Mouse (Mus musculus) mouse trophoblast stem cell (cell line): ENCODE data around the gene Foxk1.

Source experiments
- in situ Hi-C, 2 experiments: fragments of 300-500 bp; cut with MseI, MboI; formaldehyde crosslinking; loops; 2 replicates in 1 of 2; 3 replicates in 1 of 2; pipeline ENCODE4 v1.15.1; 2025

Foxk1 gene

GRCm38 (mm10) chr5:142477866-142478615 lies 76.7 kb downstream of the Foxk1 start:
- in situ Hi-C loops = no loop called here

- in situ Hi-C loops = no loop called here
Measured at GRCm38 (mm10) chr5:142478829-142479435, 77.6 kb downstream of the Foxk1 start.

GRCm38 (mm10) chr5:142482512-142482911 lies 81.2 kb downstream of the Foxk1 start:
- in situ Hi-C loops = no loop called here

- in situ Hi-C loops = no loop called here
Measured at GRCm38 (mm10) chr5:142483581-142483980, 82.3 kb downstream of the Foxk1 start.

- in situ Hi-C loops = no loop called here
Measured at GRCm38 (mm10) chr5:142486654-142487053, 85.4 kb downstream of the Foxk1 start.

- in situ Hi-C loops = no loop called here
Measured at GRCm38 (mm10) chr5:142489955-142490707, 88.8 kb downstream of the Foxk1 start.

- in situ Hi-C loops = no loop called here
Measured at GRCm38 (mm10) chr5:142493307-142493706, 92.0 kb downstream of the Foxk1 start.

- in situ Hi-C loops = no loop called here
Measured at GRCm38 (mm10) chr5:142495321-142496096, 94.2 kb downstream of the Foxk1 start.

- in situ Hi-C loops = no loop called here
Measured at GRCm38 (mm10) chr5:142498964-142499363, 97.7 kb downstream of the Foxk1 start.

- in situ Hi-C loops = loop anchor here (5.0 to 10.0 kb wide), 3 partner anchors 54 to 124 kb away; partner anchors contain the start of genes Radil (in 1 of the 2) and Wipi2 (in 1 of the 2)
Measured at GRCm38 (mm10) chr5:142500918-142501317, 99.6 kb downstream of the Foxk1 start.

- in situ Hi-C loops = loop anchor here (5.0 to 10.0 kb wide), 3 partner anchors 52 to 122 kb away; partner anchors contain the start of genes Radil (in 1 of the 2) and Wipi2 (in 1 of the 2)
Measured at GRCm38 (mm10) chr5:142502414-142502813, 101.1 kb downstream of the Foxk1 start.

GRCm38 (mm10) chr5:142504175-142504574 lies 102.9 kb downstream of the Foxk1 start:
- in situ Hi-C loops = loop anchor here (5.0 to 10.0 kb wide), 3 partner anchors 51 to 121 kb away; partner anchors contain the start of genes Radil (in 1 of the 2) and Wipi2 (in 1 of the 2)

GRCm38 (mm10) chr5:142505695-142506423 lies 104.6 kb downstream of the Foxk1 start:
- in situ Hi-C loops = loop anchor here (10.0 kb wide), 2 partner anchors 49 to 119 kb away; partner anchors contain the start of genes Radil (in 1 of the 2) and Wipi2 (in 1 of the 2)

- in situ Hi-C loops = loop anchor here (10.0 kb wide), 2 partner anchors 45 to 115 kb away; partner anchors contain the start of genes Radil (in 1 of the 2) and Wipi2 (in 1 of the 2)
Measured at GRCm38 (mm10) chr5:142509141-142510060, 108.1 kb downstream of the Foxk1 start.

- in situ Hi-C loops = no loop called here
Measured at GRCm38 (mm10) chr5:142510061-142510414, 108.7 kb downstream of the Foxk1 start.
